Mouse (Mus musculus): ENCODE results near the gene Clasp1. TPM values are rescaled to one million over a fixed set of nuclear protein-coding genes. Genes with fewer than 3 reads are reported as not detected.

Gene Clasp1
- total and polyA plus RNA-seq, 3 experiments = 32.0 to 53.2 (median 42.2) TPM

GRCm38 (mm10) chr1:118397866-118398265 lies 9.0 kb downstream of the Clasp1 start:
- H3K4me1 ChIP-seq (ENCODE audit: control insufficient read depth in 1 of 2, insufficient read depth in 2 of 2) = peaks cover 19 to 63% of the 10 kb centered on the region in 2 experiments
- no peak overlapping the region for H3K4me3 ChIP-seq (replicated peaks in 1 of 3; ENCODE audit: low read depth in 2 of 3, low read length in 2 of 3, poor library complexity in 1 of 3)
- no peak overlapping the region for H3K9ac ChIP-seq (ENCODE audit: insufficient read depth, low read depth)
- TF ChIP-seq RCOR1 (conservative IDR thresholded peaks at IDR 0.05; ENCODE audit: low read depth, low read length) (no peak), GABPA (IDR thresholded peaks at IDR 0.05; ENCODE audit: insufficient replicate concordance, low read depth, low read length) (no peak)
- peak overlapping the region; percentile 90; the same call in 1 of the 2 replicates for H3K4me2 ChIP-seq (ENCODE audit: insufficient read depth, low read depth, poor library complexity, severe bottlenecking)
- H3K9me3 ChIP-seq (replicated peaks; ENCODE audit: low read length) = no peaks in the 10 kb centered on the region
- H3K79me2 ChIP-seq (replicated peaks; ENCODE audit: control insufficient read depth, extremely low read depth, insufficient read depth, poor library complexity, severe bottlenecking) = peaks cover 79% of the 10 kb centered on the region
- in situ Hi-C loops (cut with MboI; ENCODE audit: low pct_ligation_motif_present, low pct_unique_long_range_greater_than_20kb, low sequenced_read_pairs) (no loop called here), dilution Hi-C loops (cut with MboI; ENCODE audit: extremely low pct_ligation_motif_present, extremely low pct_unique_long_range_greater_than_20kb, low sequenced_read_pairs) (no loop called here)
- DNase-seq (ENCODE audit: extremely low read depth) = no peak
- peaks cover 8 to 46% of the 10 kb centered on the region in 2 experiments for H3K36me3 ChIP-seq (replicated peaks in 1 of 2; ENCODE audit: control insufficient read depth in 1 of 2, insufficient read depth in 1 of 2, low read length in 1 of 2)
- peak overlapping the region; percentile 87 for H3K27ac ChIP-seq (ENCODE audit: insufficient read depth, low read depth)
- no peaks in the 10 kb centered on the region for H3K27me3 ChIP-seq (replicated peaks)

- DNase-seq (ENCODE audit: extremely low read depth) = peak; percentile 90
- dilution Hi-C loops (cut with MboI; ENCODE audit: extremely low pct_ligation_motif_present, extremely low pct_unique_long_range_greater_than_20kb, low sequenced_read_pairs) (no loop called here), in situ Hi-C loops (cut with MboI; ENCODE audit: low pct_ligation_motif_present, low pct_unique_long_range_greater_than_20kb, low sequenced_read_pairs) (no loop called here)
- Histone ChIP-seq H3K9ac (ENCODE audit: insufficient read depth, low read depth) (peak overlapping the region; percentile 68), H3K27me3 (replicated peaks) (no peaks in the 10 kb centered on the region), H3K9me3 (replicated peaks; ENCODE audit: low read length) (no peaks in the 10 kb centered on the region), H3K4me3 (replicated peaks in 1 of 3; ENCODE audit: low read depth in 2 of 3, low read length in 2 of 3, poor library complexity in 1 of 3) (peak overlapping the region; percentile 48 to 64 (median 53)), H3K4me2 (ENCODE audit: insufficient read depth, low read depth, poor library complexity, severe bottlenecking) (peak overlapping the region; percentile 90), H3K79me2 (replicated peaks; ENCODE audit: control insufficient read depth, extremely low read depth, insufficient read depth, poor library complexity, severe bottlenecking) (peaks cover 80% of the 10 kb centered on the region), H3K36me3 (replicated peaks in 1 of 2; ENCODE audit: control insufficient read depth in 1 of 2, insufficient read depth in 1 of 2, low read length in 1 of 2) (peaks cover 8 to 48% of the 10 kb centered on the region in 2 experiments), H3K27ac (ENCODE audit: insufficient read depth, low read depth) (peak overlapping the region; percentile 98), H3K4me1 (ENCODE audit: control insufficient read depth in 1 of 2, insufficient read depth in 2 of 2) (peaks cover 19 to 66% of the 10 kb centered on the region in 2 experiments)
- TF ChIP-seq HCFC1 (IDR thresholded peaks at IDR 0.05; ENCODE audit: low read depth, low read length) (peak; percentile 33; the same call in 1 of the 2 replicates), ELF1 (IDR thresholded peaks at IDR 0.05; ENCODE audit: low read depth, low read length) (0 out of 2 replicates have a peak, but pooled peaks have one; percentile 28), TBP (conservative IDR thresholded peaks at IDR 0.05; ENCODE audit: low read depth, low read length) (peak; percentile 85), MAFK (IDR thresholded peaks at IDR 0.05; ENCODE audit: insufficient replicate concordance, low read length) (no peak), IRF4 (IDR thresholded peaks at IDR 0.05; ENCODE audit: low read depth, low read length) (peak; percentile 67), TCF12 (IDR thresholded peaks at IDR 0.05; ENCODE audit: low read depth, low read length) (peak; percentile 65; the same call in 1 of the 2 replicates), MAX (IDR thresholded peaks at IDR 0.05; ENCODE audit: low read length) (no peak), POLR2AphosphoS2 (IDR thresholded peaks at IDR 0.05; ENCODE audit: low read depth, low read length) (peak; percentile 23; the same call in 1 of the 2 replicates), POLR2A (IDR thresholded peaks at IDR 0.05; ENCODE audit: low read depth, low read length) (peak; percentile 72), NELFE (IDR thresholded peaks at IDR 0.05; ENCODE audit: low read depth, low read length) (peak; percentile 64), ZNF384 (IDR thresholded peaks at IDR 0.05; ENCODE audit: low read depth, low read length) (no peak; the same call in 1 of the 2 replicates), ETS1 (conservative IDR thresholded peaks at IDR 0.05; ENCODE audit: low read depth, low read length) (peak; percentile 53; the same call in 1 of the 2 replicates), JUN (IDR thresholded peaks at IDR 0.05; ENCODE audit: insufficient read depth, low read depth, low read length) (no peak), ZMIZ1 (IDR thresholded peaks at IDR 0.05; ENCODE audit: low read depth, low read length) (peak; percentile 56), EP300 (IDR thresholded peaks at IDR 0.05; ENCODE audit: low read length) (peak; percentile 29; the same call in 1 of the 2 replicates), MEF2A (IDR thresholded peaks at IDR 0.05; ENCODE audit: borderline replicate concordance, low read depth, low read length) (peak; percentile 58; the same call in 1 of the 2 replicates), BHLHE40 (IDR thresholded peaks at IDR 0.05; ENCODE audit: low read depth, low read length) (0 out of 2 replicates have a peak, but pooled peaks have one; percentile 35)
These were observed 9.7 kb downstream of the Clasp1 start for GRCm38 (mm10) chr1:118398567-118398966.
